Mouse (Mus musculus) thymus, adult 2 months (tissue): ENCODE measurements around the gene Tns4.

Experiments used
- CTCF ChIP-seq: fragments of 200-500 bp; IDR thresholded peaks from 2 replicates; pipeline ENCODE4 v1.5.1; 2012; ENCODE audit warnings: mild to moderate bottlenecking, control low read depth, low read length, moderate library complexity, borderline replicate concordance; ENCODE audit not compliant: control insufficient read depth, poor library complexity, insufficient read depth; ENCODE audit errors: extremely low read depth
- POLR2A ChIP-seq: fragments of 200-500 bp; IDR thresholded peaks from 2 replicates; pipeline ENCODE4 v1.6.1; 2012; ENCODE audit warnings: mild to moderate bottlenecking, low read length, control low read depth, moderate library complexity; ENCODE audit not compliant: control insufficient read depth, poor library complexity, insufficient read depth; ENCODE audit errors: extremely low read depth

GRCm38 (mm10) chr11:99063406-99064131 is 25.5 kb downstream of the Tns4 start:
- TF ChIP-seq POLR2A (no peak), CTCF (no peak)
